Mouse (Mus musculus) hindbrain, embryonic 16.5 days (tissue): ENCODE measurements at regions not wholly inside any gene's neighbourhood (a gene's known extent, or its start where the extent isn't known, plus 50 kb on each side); places are given as distances from the start of the nearest gene placed in this dataset.
"Not testable (repeated sequence)": the region's sequence is repeated elsewhere in the genome, so short reads cannot be mapped to it uniquely, and the experiment has no call there.

Source experiments
- ATAC-seq: fragments of 200-750 bp; cut with Nextera tagmentation; 2 replicates; pipeline ENCODE4 v1.8.0; 2017; ENCODE audit warnings: moderate TSS enrichment, moderate library complexity
- H3K27ac ChIP-seq: fragments of 300-500 bp; sonication (generic); 2 replicates; pipeline ENCODE4 v1.5.1; 2014; ENCODE audit warnings: low read depth, mild to moderate bottlenecking, control low read depth, low read length, moderate library complexity
- H3K27me3 ChIP-seq: fragments of 300-500 bp; sonication (generic); replicated peaks from 2 replicates; pipeline ENCODE4 v1.6.1; 2014; ENCODE audit warnings: low read length; ENCODE audit not compliant: control insufficient read depth, insufficient read depth
- H3K36me3 ChIP-seq: fragments of 300-500 bp; sonication (generic); 2 replicates; pipeline ENCODE4 v1.6.1; 2014; ENCODE audit warnings: mild to moderate bottlenecking, low read length, moderate library complexity, mixed read lengths; ENCODE audit not compliant: control insufficient read depth, insufficient read depth
- H3K4me1 ChIP-seq: fragments of 300-500 bp; sonication (generic); 2 replicates; pipeline ENCODE4 v1.6.1; 2014; ENCODE audit warnings: low read depth, low read length; ENCODE audit not compliant: control insufficient read depth, insufficient read depth
- H3K4me2 ChIP-seq: fragments of 300-500 bp; sonication (generic); 2 replicates; pipeline ENCODE4 v1.6.1; 2014; ENCODE audit warnings: mild to moderate bottlenecking, low read length, control low read depth, moderate library complexity
- H3K4me3 ChIP-seq: fragments of 300-500 bp; sonication (generic); 2 replicates; pipeline ENCODE4 v1.5.1; 2014; ENCODE audit warnings: mild to moderate bottlenecking, low read length, control low read depth, moderate library complexity
- H3K9ac ChIP-seq: fragments of 300-500 bp; sonication (generic); 2 replicates; pipeline ENCODE4 v1.6.1; 2014; ENCODE audit warnings: low read depth, mild to moderate bottlenecking, control low read depth, low read length, moderate library complexity
- H3K9me3 ChIP-seq: fragments of 300-500 bp; sonication (generic); 2 replicates; pipeline ENCODE4 v1.6.1; 2014; ENCODE audit warnings: mild to moderate bottlenecking, low read length, moderate library complexity; ENCODE audit not compliant: control insufficient read depth
- WGBS: fragments of 180-500 bp; shearing (Covaris S2); extraction: QIAGEN DNeasy Blood & Tissue Kit; methylation state at CpG from one replicate; pipeline ENCODE4 v1.1.7; 2014; 5-methylcytosine and 5-hydroxymethylcytosine counted together

- no peak overlapping the region for H3K4me3 ChIP-seq
- WGBS = 89% methylated on average over 1 of the region's 1 CpGs
- ATAC-seq = no peak
- H3K4me2 ChIP-seq = no peak overlapping the region
- no peaks in the 10 kb centered on the region for H3K9me3 ChIP-seq
- H3K27ac ChIP-seq = no peak overlapping the region
- no peaks in the 10 kb centered on the region for H3K4me1 ChIP-seq
- no peak overlapping the region for H3K9ac ChIP-seq
- H3K36me3 ChIP-seq = no peaks in the 10 kb centered on the region
- H3K27me3 ChIP-seq = no peaks in the 10 kb centered on the region
These were observed 229.8 kb downstream of the Casp12 start for GRCm38 (mm10) chr9:5575072-5575471.

GRCm38 (mm10) chr9:5578168-5578567 lies 232.9 kb downstream of the Casp12 start:
- not testable (repeated sequence) for H3K4me3 ChIP-seq, H3K36me3 ChIP-seq, H3K4me2 ChIP-seq, ATAC-seq, H3K27me3 ChIP-seq, H3K4me1 ChIP-seq, H3K9me3 ChIP-seq, H3K27ac ChIP-seq, H3K9ac ChIP-seq
- WGBS = 87% methylated on average over 7 of the region's 11 CpGs

- H3K9me3 ChIP-seq = no peaks in the 10 kb centered on the region
- no peak overlapping the region for H3K9ac ChIP-seq
- H3K27me3 ChIP-seq = no peaks in the 10 kb centered on the region
- no peak overlapping the region for H3K4me2 ChIP-seq
- H3K4me1 ChIP-seq = no peaks in the 10 kb centered on the region
- H3K27ac ChIP-seq = no peak overlapping the region
- H3K4me3 ChIP-seq = no peak overlapping the region
- no peaks in the 10 kb centered on the region for H3K36me3 ChIP-seq
- ATAC-seq = no peak
- 58% methylated on average over 3 of the region's 3 CpGs for WGBS
These were observed 250.8 kb downstream of the Casp12 start for GRCm38 (mm10) chr9:5595891-5596635.

GRCm38 (mm10) chr9:5604019-5604418 lies 258.8 kb downstream of the Casp12 start:
- H3K9me3 ChIP-seq = no peaks in the 10 kb centered on the region
- no peak for ATAC-seq
- no peaks in the 10 kb centered on the region for H3K4me1 ChIP-seq
- WGBS = 75% methylated on average over 1 of the region's 1 CpGs
- H3K4me3 ChIP-seq = no peak overlapping the region
- H3K4me2 ChIP-seq = no peak overlapping the region
- H3K9ac ChIP-seq = no peak overlapping the region
- no peaks in the 10 kb centered on the region for H3K27me3 ChIP-seq
- no peaks in the 10 kb centered on the region for H3K36me3 ChIP-seq
- H3K27ac ChIP-seq = no peak overlapping the region

DNA sequence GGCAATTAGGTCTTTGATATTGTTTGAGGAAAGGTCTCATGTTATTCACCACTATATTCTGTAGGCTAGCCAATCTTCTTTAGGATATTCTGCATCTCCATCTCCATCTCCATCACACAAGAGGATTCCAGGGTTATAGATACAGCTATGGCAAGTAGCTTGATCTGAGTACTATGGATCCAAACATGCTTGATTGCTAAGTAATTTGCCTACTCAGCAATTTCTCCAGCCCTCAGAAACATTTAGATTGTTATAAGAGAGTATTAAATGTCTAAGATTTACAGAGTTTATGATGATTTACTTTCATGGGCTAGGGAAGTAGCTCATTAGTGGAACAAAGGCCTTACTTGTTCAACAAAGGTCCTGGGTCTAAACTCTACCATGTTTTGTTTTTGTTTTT lies 259.8 kb downstream of the Casp12 start:
- Histone ChIP-seq H3K36me3 (no peaks in the 10 kb centered on the region), H3K9me3 (no peaks in the 10 kb centered on the region), H3K27me3 (no peaks in the 10 kb centered on the region), H3K4me2 (no peak overlapping the region), H3K4me1 (no peaks in the 10 kb centered on the region), H3K27ac (no peak overlapping the region), H3K4me3 (no peak overlapping the region), H3K9ac (no peak overlapping the region)
- ATAC-seq = no peak

- Histone ChIP-seq H3K4me1 (no peaks in the 10 kb centered on the region), H3K9ac (no peak overlapping the region), H3K36me3 (no peaks in the 10 kb centered on the region), H3K4me2 (no peak overlapping the region), H3K9me3 (no peaks in the 10 kb centered on the region; the same call in 1 of the 2 replicates), H3K4me3 (no peak overlapping the region), H3K27me3 (no peaks in the 10 kb centered on the region), H3K27ac (no peak overlapping the region)
- WGBS = 93% methylated on average over 17 of the region's 17 CpGs
- no peak for ATAC-seq
These were observed 271.5 kb downstream of the Casp12 start for GRCm38 (mm10) chr9:5616725-5617124.

- H3K4me3 ChIP-seq = no peak overlapping the region
- H3K27ac ChIP-seq = no peak overlapping the region
- no peaks in the 10 kb centered on the region for H3K27me3 ChIP-seq
- WGBS = 83% methylated on average over 2 of the region's 2 CpGs
- H3K9me3 ChIP-seq = no peaks in the 10 kb centered on the region
- no peak overlapping the region for H3K4me2 ChIP-seq
- ATAC-seq = no peak
- no peaks in the 10 kb centered on the region for H3K36me3 ChIP-seq
- no peaks in the 10 kb centered on the region for H3K4me1 ChIP-seq
- H3K9ac ChIP-seq = no peak overlapping the region
These were observed 278.2 kb downstream of the Casp12 start for GRCm38 (mm10) chr9:5623396-5623795.

DNA sequence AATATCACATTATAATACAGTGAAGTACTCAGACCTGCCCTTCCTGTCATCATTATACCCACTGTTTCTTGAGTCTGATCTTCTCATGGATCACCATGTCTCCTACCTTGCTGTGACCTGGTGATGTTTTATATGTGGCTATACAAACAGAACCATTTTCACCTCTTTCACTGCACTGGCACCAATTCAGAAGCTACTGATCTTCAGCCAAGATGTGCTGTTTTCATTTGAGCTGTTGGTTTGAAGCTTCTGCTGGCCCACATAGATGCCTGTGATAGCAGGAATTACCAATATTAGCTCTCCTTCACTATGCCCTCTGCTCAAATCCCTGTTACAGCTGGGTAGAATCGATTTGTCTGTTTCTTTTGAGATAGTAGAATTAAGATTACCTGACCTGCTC lies 282.3 kb downstream of the Casp12 start:
- no peak overlapping the region for H3K27ac ChIP-seq
- no peaks in the 10 kb centered on the region for H3K9me3 ChIP-seq
- WGBS = 79% methylated on average over 1 of the region's 1 CpGs
- H3K9ac ChIP-seq = no peak overlapping the region
- ATAC-seq = no peak
- no peak overlapping the region for H3K4me3 ChIP-seq
- H3K4me2 ChIP-seq = no peak overlapping the region
- H3K36me3 ChIP-seq = no peaks in the 10 kb centered on the region
- H3K4me1 ChIP-seq = no peaks in the 10 kb centered on the region
- no peaks in the 10 kb centered on the region for H3K27me3 ChIP-seq

DNA sequence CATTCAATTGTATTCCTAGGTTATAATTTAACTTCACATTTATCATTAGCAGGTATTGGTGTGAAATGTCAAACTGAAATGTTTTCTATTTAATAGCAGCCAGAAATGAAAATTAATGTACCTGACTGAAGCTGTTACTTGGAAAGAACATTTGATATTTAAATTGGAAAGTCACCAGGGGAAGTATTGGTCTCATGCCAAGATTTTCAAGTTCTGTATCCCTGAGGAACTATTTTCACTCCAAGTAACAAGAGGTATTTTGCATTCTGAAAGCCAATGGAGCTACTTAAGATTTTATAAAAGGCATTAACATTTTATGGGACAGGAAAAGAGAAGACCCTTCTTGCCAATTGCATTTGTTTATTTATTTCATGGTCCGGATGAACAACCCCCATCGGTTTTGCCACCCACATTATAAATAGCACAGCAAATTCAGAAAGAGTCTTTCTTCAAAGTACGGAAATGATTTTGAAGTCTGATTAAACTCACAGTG lies 289.3 kb downstream of the Casp12 start:
- H3K4me1 ChIP-seq = no peaks in the 10 kb centered on the region
- H3K9me3 ChIP-seq = no peaks in the 10 kb centered on the region
- H3K4me3 ChIP-seq = no peak overlapping the region
- WGBS = 48% methylated on average over 3 of the region's 3 CpGs
- no peak overlapping the region for H3K9ac ChIP-seq
- no peak; the same call in 1 of the 2 replicates for ATAC-seq
- no peak overlapping the region for H3K4me2 ChIP-seq
- no peak overlapping the region for H3K27ac ChIP-seq
- no peaks in the 10 kb centered on the region for H3K27me3 ChIP-seq
- H3K36me3 ChIP-seq = no peaks in the 10 kb centered on the region
